Mouse (Mus musculus): ENCODE measurements around the gene Mx1.

DNA sequence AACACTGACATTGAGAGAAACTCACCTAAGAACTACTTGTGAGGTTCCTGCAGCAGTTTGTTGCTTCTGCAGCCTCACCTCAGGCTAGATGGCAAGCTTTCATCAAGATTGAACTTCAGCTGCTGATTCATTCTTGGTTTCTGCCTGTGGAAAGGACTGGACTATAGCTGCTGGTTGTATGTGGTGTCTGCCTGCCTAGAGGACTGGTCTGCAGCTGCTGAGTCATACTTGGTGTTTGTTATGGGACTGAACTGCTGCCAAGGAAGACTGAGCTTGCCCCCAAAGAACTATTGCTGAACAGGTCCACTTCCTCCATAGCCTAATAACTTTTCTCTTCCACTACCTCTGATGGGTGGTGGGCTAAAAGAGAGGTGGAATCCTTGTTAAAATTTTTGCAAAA lies 15.3 kb downstream of the Mx1 start:
- no peak for TF ChIP-seq CTCF (IDR thresholded peaks at IDR 0.05; ENCODE audit: control insufficient read depth, insufficient read depth, insufficient replicate concordance, low read depth, low read length)
- no peak for TF ChIP-seq POLR2A (IDR thresholded peaks at IDR 0.05; ENCODE audit: control insufficient read depth, low read depth, low read length)

Data from testis, adult 2 months (tissue).